Mouse (Mus musculus): ENCODE results near the gene Atp5g3. TPM values are rescaled to one million over a fixed set of nuclear protein-coding genes. Genes with fewer than 3 reads are reported as not detected.
A peak's percentile ranks its signal among the peaks of the same experiment; 100 is the strongest.

The Atp5g3 gene
- polyA plus RNA-seq, 1 experiment from 2014 or later, result 723 TPM

GRCm38 (mm10) chr2:73938896-73939295, 27.8 kb upstream of the Atp5g3 start:
- H3K4me2 ChIP-seq (ENCODE audit: low read depth, low read length), result no peak overlapping the region
- no peak overlapping the region for H3K4me3 ChIP-seq (ENCODE audit: low read depth, low read length)
- ATAC-seq (ENCODE audit: low read depth), result no peak
- H3K27me3 ChIP-seq (ENCODE audit: control insufficient read depth, insufficient read depth, low read depth, low read length), result no peaks in the 10 kb centered on the region
- no peaks in the 10 kb centered on the region for H3K4me1 ChIP-seq (ENCODE audit: control insufficient read depth, low read depth, low read length)
- H3K36me3 ChIP-seq (ENCODE audit: control insufficient read depth, insufficient read depth), result no peaks in the 10 kb centered on the region
- H3K9ac ChIP-seq (ENCODE audit: low read depth, low read length), result no peak overlapping the region
- no peak overlapping the region for H3K27ac ChIP-seq (ENCODE audit: low read length)
- no peaks in the 10 kb centered on the region for H3K9me3 ChIP-seq (replicated peaks; ENCODE audit: control insufficient read depth, low read length)
- 48% methylated on average over 2 of the region's 2 CpGs for WGBS (ENCODE audit: insufficient replicate concordance)

DNA sequence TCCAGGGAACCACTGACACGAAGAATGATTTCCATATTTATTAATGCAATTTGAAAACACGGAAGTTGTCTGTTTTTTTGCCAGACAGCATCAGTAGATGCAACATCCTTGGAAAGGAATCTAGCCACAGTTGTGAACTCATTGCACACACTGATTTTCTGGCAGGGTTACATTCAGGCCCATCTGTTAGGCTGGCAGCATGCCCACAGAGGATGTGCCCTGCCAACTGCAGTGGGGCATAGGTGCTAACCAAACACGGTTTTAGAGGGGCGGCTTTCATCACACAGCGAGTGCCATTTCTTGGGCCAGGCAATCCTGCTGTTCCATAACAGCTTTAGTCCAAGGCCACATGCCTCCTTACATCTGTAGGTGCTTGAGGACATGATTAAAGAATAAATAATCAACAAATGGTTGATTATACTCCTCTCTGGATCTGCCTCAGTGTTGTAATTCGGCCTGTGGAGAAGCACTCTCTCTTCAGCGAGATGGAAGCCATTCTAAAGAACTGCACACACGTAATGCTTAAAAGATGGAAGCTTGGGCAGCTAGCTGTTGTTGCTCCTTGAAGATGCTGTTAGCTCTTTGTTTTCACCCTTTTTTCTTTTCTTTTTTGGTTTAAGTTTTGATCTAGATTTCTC, 21.7 kb upstream of the Atp5g3 start:
- Histone ChIP-seq H3K4me1 (ENCODE audit: control insufficient read depth, low read depth, low read length) (no peaks in the 10 kb centered on the region), H3K27ac (ENCODE audit: low read length) (no peak overlapping the region), H3K9ac (ENCODE audit: low read depth, low read length) (no peak overlapping the region), H3K36me3 (ENCODE audit: control insufficient read depth, insufficient read depth) (no peaks in the 10 kb centered on the region), H3K27me3 (ENCODE audit: control insufficient read depth, insufficient read depth, low read depth, low read length) (no peaks in the 10 kb centered on the region), H3K9me3 (replicated peaks; ENCODE audit: control insufficient read depth, low read length) (no peaks in the 10 kb centered on the region), H3K4me2 (ENCODE audit: low read depth, low read length) (no peak overlapping the region), H3K4me3 (ENCODE audit: low read depth, low read length) (no peak overlapping the region)
- WGBS (ENCODE audit: insufficient replicate concordance), result 68% methylated on average over 8 of the region's 8 CpGs
- ATAC-seq (ENCODE audit: low read depth), result no peak

- no peaks in the 10 kb centered on the region for H3K4me1 ChIP-seq (ENCODE audit: control insufficient read depth, low read depth, low read length)
- H3K4me2 ChIP-seq (ENCODE audit: low read depth, low read length), result no peak overlapping the region
- no peak overlapping the region for H3K9ac ChIP-seq (ENCODE audit: low read depth, low read length)
- no peak for ATAC-seq (ENCODE audit: low read depth)
- H3K27me3 ChIP-seq (ENCODE audit: control insufficient read depth, insufficient read depth, low read depth, low read length), result no peaks in the 10 kb centered on the region
- H3K4me3 ChIP-seq (ENCODE audit: low read depth, low read length), result no peak overlapping the region
- H3K9me3 ChIP-seq (replicated peaks; ENCODE audit: control insufficient read depth, low read length), result no peaks in the 10 kb centered on the region
- no peak overlapping the region for H3K27ac ChIP-seq (ENCODE audit: low read length)
- H3K36me3 ChIP-seq (ENCODE audit: control insufficient read depth, insufficient read depth), result no peaks in the 10 kb centered on the region
Observed at GRCm38 (mm10) chr2:73927711-73928110, 16.6 kb upstream of the Atp5g3 start.

DNA sequence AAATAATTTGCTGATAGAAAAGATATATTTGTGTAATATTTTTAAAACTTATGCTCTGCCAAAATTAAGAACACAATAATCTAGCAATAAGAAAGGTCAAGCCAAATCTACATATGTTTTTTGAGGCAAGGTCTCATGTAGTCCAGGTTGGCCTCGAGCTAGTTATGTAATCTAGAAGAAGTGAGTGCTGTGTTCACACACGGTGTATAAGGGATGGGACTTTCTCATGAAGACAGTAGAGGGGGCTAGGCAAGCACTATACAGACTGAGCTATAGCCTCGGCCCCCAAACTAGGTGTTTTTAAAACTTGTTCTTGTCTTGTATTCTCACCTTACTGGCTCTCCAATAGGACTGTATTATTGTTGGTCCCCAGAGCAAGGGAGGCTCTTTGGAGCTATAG, 14.4 kb upstream of the Atp5g3 start:
- Histone ChIP-seq H3K4me2 (ENCODE audit: low read depth, low read length) (no peak overlapping the region), H3K4me3 (ENCODE audit: low read depth, low read length) (no peak overlapping the region), H3K9me3 (replicated peaks; ENCODE audit: control insufficient read depth, low read length) (no peaks in the 10 kb centered on the region), H3K4me1 (ENCODE audit: control insufficient read depth, low read depth, low read length) (no peaks in the 10 kb centered on the region), H3K27me3 (ENCODE audit: control insufficient read depth, insufficient read depth, low read depth, low read length) (no peaks in the 10 kb centered on the region), H3K27ac (ENCODE audit: low read length) (no peak overlapping the region), H3K9ac (ENCODE audit: low read depth, low read length) (no peak overlapping the region), H3K36me3 (ENCODE audit: control insufficient read depth, insufficient read depth) (no peaks in the 10 kb centered on the region)
- ATAC-seq (ENCODE audit: low read depth), result no peak
- WGBS (ENCODE audit: insufficient replicate concordance), result 45% methylated on average over 3 of the region's 3 CpGs

- 28% methylated on average over 5 of the region's 5 CpGs for WGBS (ENCODE audit: insufficient replicate concordance)
- Histone ChIP-seq H3K9ac (ENCODE audit: low read depth, low read length) (no peak overlapping the region), H3K4me2 (ENCODE audit: low read depth, low read length) (no peak overlapping the region), H3K27me3 (ENCODE audit: control insufficient read depth, insufficient read depth, low read depth, low read length) (no peaks in the 10 kb centered on the region), H3K4me1 (ENCODE audit: control insufficient read depth, low read depth, low read length) (no peaks in the 10 kb centered on the region), H3K9me3 (replicated peaks; ENCODE audit: control insufficient read depth, low read length) (no peaks in the 10 kb centered on the region), H3K36me3 (ENCODE audit: control insufficient read depth, insufficient read depth) (no peaks in the 10 kb centered on the region), H3K27ac (ENCODE audit: low read length) (no peak overlapping the region), H3K4me3 (ENCODE audit: low read depth, low read length) (no peak overlapping the region)
- no peak for ATAC-seq (ENCODE audit: low read depth)
Observed at GRCm38 (mm10) chr2:73925089-73925488, 14.0 kb upstream of the Atp5g3 start.

GRCm38 (mm10) chr2:73919642-73920041, 8.5 kb upstream of the Atp5g3 start:
- Histone ChIP-seq H3K27me3 (ENCODE audit: control insufficient read depth, insufficient read depth, low read depth, low read length) (no peaks in the 10 kb centered on the region), H3K4me2 (ENCODE audit: low read depth, low read length) (no peak overlapping the region), H3K4me1 (ENCODE audit: control insufficient read depth, low read depth, low read length) (no peaks in the 10 kb centered on the region), H3K27ac (ENCODE audit: low read length) (no peak overlapping the region), H3K9ac (ENCODE audit: low read depth, low read length) (no peak overlapping the region), H3K36me3 (ENCODE audit: control insufficient read depth, insufficient read depth) (no peaks in the 10 kb centered on the region), H3K4me3 (ENCODE audit: low read depth, low read length) (no peak overlapping the region), H3K9me3 (replicated peaks; ENCODE audit: control insufficient read depth, low read length) (no peaks in the 10 kb centered on the region)
- 66% methylated on average over 7 of the region's 7 CpGs for WGBS (ENCODE audit: insufficient replicate concordance)
- no peak for ATAC-seq (ENCODE audit: low read depth)

- no peaks in the 10 kb centered on the region for H3K27me3 ChIP-seq (ENCODE audit: control insufficient read depth, insufficient read depth, low read depth, low read length)
- no peak overlapping the region for H3K4me3 ChIP-seq (ENCODE audit: low read depth, low read length)
- H3K4me1 ChIP-seq (ENCODE audit: control insufficient read depth, low read depth, low read length), result peaks cover 9% of the 10 kb centered on the region
- WGBS (ENCODE audit: insufficient replicate concordance), result 14% methylated on average over 3 of the region's 3 CpGs
- peak overlapping the region; percentile 77; the same call in 1 of the 2 replicates for H3K4me2 ChIP-seq (ENCODE audit: low read depth, low read length)
- H3K36me3 ChIP-seq (ENCODE audit: control insufficient read depth, insufficient read depth), result peaks cover 19% of the 10 kb centered on the region
- H3K9ac ChIP-seq (ENCODE audit: low read depth, low read length), result no peak overlapping the region
- H3K9me3 ChIP-seq (replicated peaks; ENCODE audit: control insufficient read depth, low read length), result no peaks in the 10 kb centered on the region
- ATAC-seq (ENCODE audit: low read depth), result no peak
- no peak overlapping the region for H3K27ac ChIP-seq (ENCODE audit: low read length)
Observed at GRCm38 (mm10) chr2:73912264-73912663, 1.1 kb upstream of the Atp5g3 start.

DNA sequence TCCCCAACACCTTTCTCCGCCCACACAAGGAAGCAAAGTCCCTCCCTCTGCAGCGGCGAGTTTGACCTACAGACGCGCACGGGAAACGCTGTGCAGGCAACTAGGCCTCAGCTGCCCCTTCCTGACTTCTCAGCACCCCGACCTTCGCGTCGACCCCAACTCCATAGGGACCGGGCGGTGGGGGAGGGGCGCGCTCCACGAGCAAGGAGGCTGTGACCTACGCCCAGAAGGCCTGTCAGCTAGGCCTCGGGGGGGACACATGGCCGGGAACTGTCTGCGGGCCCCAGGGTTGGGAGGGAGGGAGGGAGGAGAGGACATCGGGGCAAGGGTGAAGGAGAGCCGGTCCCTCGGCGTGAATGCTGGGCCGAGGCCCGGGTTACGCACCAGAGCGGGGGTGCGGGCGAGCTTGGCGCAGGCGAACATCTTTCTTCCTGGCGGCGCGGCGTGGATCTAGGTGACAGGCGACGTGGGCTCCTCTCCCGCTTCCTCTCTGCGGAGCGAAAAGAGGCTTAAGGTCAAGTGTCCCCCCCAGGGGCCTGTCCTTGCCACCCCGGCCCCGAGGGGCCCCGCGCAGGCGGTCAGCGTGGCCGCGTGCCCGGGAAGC, 453 bp downstream of the Atp5g3 start:
- no peaks in the 10 kb centered on the region for H3K27me3 ChIP-seq (ENCODE audit: control insufficient read depth, insufficient read depth, low read depth, low read length)
- peak overlapping the region; percentile 77 for H3K4me2 ChIP-seq (ENCODE audit: low read depth, low read length)
- under 1% methylated on average over 50 of the region's 50 CpGs for WGBS (ENCODE audit: insufficient replicate concordance)
- H3K36me3 ChIP-seq (ENCODE audit: control insufficient read depth, insufficient read depth), result peaks cover 26% of the 10 kb centered on the region
- peaks cover 9% of the 10 kb centered on the region for H3K4me1 ChIP-seq (ENCODE audit: control insufficient read depth, low read depth, low read length)
- H3K4me3 ChIP-seq (ENCODE audit: low read depth, low read length), result peak overlapping the region; percentile 98
- H3K9me3 ChIP-seq (replicated peaks; ENCODE audit: control insufficient read depth, low read length), result no peaks in the 10 kb centered on the region
- H3K9ac ChIP-seq (ENCODE audit: low read depth, low read length), result peak overlapping the region; percentile 100
- ATAC-seq (ENCODE audit: low read depth), result peak; percentile 55
- H3K27ac ChIP-seq (ENCODE audit: low read length), result peak overlapping the region; percentile 94

- H3K4me3 ChIP-seq (ENCODE audit: low read depth, low read length), result no peak overlapping the region
- ATAC-seq (ENCODE audit: low read depth), result no peak
Observed at GRCm38 (mm10) chr2:73909116-73909515, 2.0 kb downstream of the Atp5g3 start.

More at GRCm38 (mm10) chr2:73909116-73909515, 2.0 kb downstream of the Atp5g3 start:
- H3K4me2 ChIP-seq (ENCODE audit: low read depth, low read length), result no peak overlapping the region
- 70% methylated on average over 2 of the region's 2 CpGs for WGBS (ENCODE audit: insufficient replicate concordance)
- no peak overlapping the region for H3K9ac ChIP-seq (ENCODE audit: low read depth, low read length)
- peaks cover 26% of the 10 kb centered on the region for H3K36me3 ChIP-seq (ENCODE audit: control insufficient read depth, insufficient read depth)
- H3K27ac ChIP-seq (ENCODE audit: low read length), result no peak overlapping the region
- no peaks in the 10 kb centered on the region for H3K9me3 ChIP-seq (replicated peaks; ENCODE audit: control insufficient read depth, low read length)
- peaks cover 9% of the 10 kb centered on the region for H3K4me1 ChIP-seq (ENCODE audit: control insufficient read depth, low read depth, low read length)
- no peaks in the 10 kb centered on the region for H3K27me3 ChIP-seq (ENCODE audit: control insufficient read depth, insufficient read depth, low read depth, low read length)
